Mouse (Mus musculus) erythroblast, embryonic 14.5 days (primary cell): ENCODE measurements around the gene Gm45716.

Experiments used
- GATA1 ChIP-seq: IDR thresholded peaks from 2 replicates; pipeline ENCODE4 v1.6.1; 2012; ENCODE audit warnings: low read length, inconsistent platforms, mixed read lengths
- TAL1 ChIP-seq: IDR thresholded peaks from 3 replicates; pipeline ENCODE4 v1.6.1; 2012; ENCODE audit warnings: low read length, inconsistent platforms, mixed read lengths

- TF ChIP-seq TAL1 (no peak), GATA1 (no peak)
Measured at GRCm38 (mm10) chr11:90256833-90257525, 69.5 kb downstream of the Gm45716 start.
